In genomic region chr2:158166628-158167027, GRCm38 (mm10) we compare ENCODE assay signal across 9 mouse cellular contexts. TPM values are rescaled to one million over a fixed set of nuclear protein-coding genes. Genes with fewer than 3 reads are reported as not detected.
DNase-seq lines count a peak whose midpoint lies in the region; TF ChIP-seq lines count a peak whose summit lies in the region.
"Had no signal": no experiment of that assay in that cellular context is flagged by ENCODE, and none has a peak within 500 bp of the region (broad histone marks: within the 10 kb centered on the region; RNA-seq: fewer than 3 reads in every experiment).

No protein-coding gene starts in this region.

- H3K4me3 ChIP-seq in cortical plate, adult 2 months (ENCODE audit: insufficient read depth, low read length), result no peak overlapping the region
- H3K4me3 ChIP-seq in liver, adult 2 months (ENCODE audit: insufficient read depth, low read depth, low read length), result no peak overlapping the region
- H3K4me3 ChIP-seq: embryonic facial prominence, embryonic 15.5 days had no signal

- H3K27ac ChIP-seq in cortical plate, adult 2 months (ENCODE audit: insufficient read depth, low read length), result 0 out of 2 replicates have a peak overlapping the region, but pooled peaks have one; percentile 53
- peak overlapping the region; percentile 9; the same call in 1 of the 2 replicates for H3K27ac ChIP-seq in liver, adult 2 months (replicated peaks; ENCODE audit: insufficient read depth, low read depth, low read length)
- H3K27ac ChIP-seq: embryonic facial prominence, embryonic 15.5 days had no signal

- TF ChIP-seq POLR2A in cortical plate, adult 2 months (IDR thresholded peaks at IDR 0.05; ENCODE audit: extremely low read depth, insufficient read depth, low read length), result no peak
- no peak for TF ChIP-seq POLR2A in liver, adult 2 months (IDR thresholded peaks at IDR 0.05; ENCODE audit: extremely low read depth, insufficient read depth, low read length)

- WGBS in liver, adult 2 months, result 74% methylated on average over 7 of the region's 7 CpGs

- TF ChIP-seq CTCF in cortical plate, adult 2 months (IDR thresholded peaks at IDR 0.05; ENCODE audit: extremely low read depth, insufficient read depth, low read length), result no peak
- TF ChIP-seq CTCF in liver, adult 2 months (IDR thresholded peaks at IDR 0.05; ENCODE audit: low read depth, low read length), result no peak

- no peaks in the 10 kb centered on the region for H3K36me3 ChIP-seq in liver, adult 2 months (ENCODE audit: control insufficient read depth, insufficient read depth, low read length)
- H3K36me3 ChIP-seq: embryonic facial prominence, embryonic 15.5 days had no signal

- no peaks in the 10 kb centered on the region for H3K27me3 ChIP-seq in liver, adult 2 months (ENCODE audit: control insufficient read depth, insufficient read depth, low read length)
- H3K27me3 ChIP-seq: embryonic facial prominence, embryonic 15.5 days had no signal

- peak; percentile 27 for DNase-seq in adrenal gland, postnatal 10 days
- no peak for DNase-seq in adrenal gland, postnatal 25 days
- DNase-seq in liver, adult 2 months (ENCODE audit: extremely low read depth, low read depth, low spot score), result peak; percentile 49
- DNase-seq in spleen, adult 12 weeks (ENCODE audit: low spot score), result peak; percentile 49
- DNase-seq in gastrocnemius, postnatal 10 days, result no peak
- no peak for DNase-seq in right cerebral cortex, postnatal 25 days
- no peak for DNase-seq in cerebellum, adult 18-20 months

- peaks cover 4% of the 10 kb centered on the region for H3K4me1 ChIP-seq in cortical plate, adult 2 months (ENCODE audit: control insufficient read depth, insufficient read depth, low read length)
- H3K4me1 ChIP-seq in liver, adult 2 months (ENCODE audit: control insufficient read depth, insufficient read depth, low read length), result peaks cover 14% of the 10 kb centered on the region

- no peaks in the 10 kb centered on the region for H3K79me2 ChIP-seq in liver, adult 2 months (ENCODE audit: control insufficient read depth, insufficient read depth, low read length)

- no peak overlapping the region for H3K9ac ChIP-seq in liver, adult 2 months (ENCODE audit: low read depth, low read length)
- H3K9ac ChIP-seq: embryonic facial prominence, embryonic 15.5 days had no signal

RNA-seq across cellular contexts. Expression of gene Tgm2, which starts 20.4 kb away (rescaled TPM):
- 10 to 100 TPM; 77.2 to 80.0 TPM for total RNA-seq in adrenal gland, postnatal 10 days (2021)
- 33.4 and 33.5 TPM in 2 replicates for total RNA-seq in adrenal gland, postnatal 25 days (2021)
- 10.5 and 13.3 TPM in 2 replicates for polyA plus RNA-seq in cortical plate, adult 2 months (2012; rRNA removed)
- total RNA-seq in liver, adult 2 months (2014; rRNA removed), result 68.3 and 101 TPM in 2 replicates
- polyA plus RNA-seq in liver, adult 2 months (2012; rRNA removed), result 91.7 and 93.5 TPM in 2 replicates
- 10 to 100 TPM; 55.0 to 69.1 TPM for total RNA-seq in gastrocnemius, postnatal 10 days (2021)

Comparison
In these comparisons a context has a peak if more than half of its experiments do, and no peak if none do; other contexts are left out.
1. DNase-seq: peak in adrenal gland, postnatal 10 days (single experiment), liver, adult 2 months (single experiment) and spleen, adult 12 weeks (single experiment); none in adrenal gland, postnatal 25 days (single experiment), gastrocnemius, postnatal 10 days (single experiment), right cerebral cortex, postnatal 25 days (single experiment) and cerebellum, adult 18-20 months (0 of 2).